Mouse (Mus musculus) hindbrain, embryonic 12.5 days (tissue): ENCODE measurements around the gene Impg1. TPM values are rescaled to one million over a fixed set of nuclear protein-coding genes. Genes with fewer than 3 reads are reported as not detected.

Experiments used
- ATAC-seq: fragments of 200-750 bp; cut with Nextera tagmentation; 2 replicates; pipeline ENCODE4 v1.8.0; 2017; ENCODE audit warnings: moderate TSS enrichment; ENCODE audit not compliant: low FRiP score
- H3K27ac ChIP-seq: fragments of 300-500 bp; sonication (generic); 2 replicates; pipeline ENCODE4 v1.5.1; 2016; ENCODE audit warnings: mild to moderate bottlenecking
- H3K27me3 ChIP-seq: fragments of 300-500 bp; sonication (generic); 2 replicates; pipeline ENCODE4 v1.6.1; 2016; ENCODE audit warnings: mild to moderate bottlenecking
- H3K36me3 ChIP-seq: fragments of 300-500 bp; sonication (generic); 2 replicates; pipeline ENCODE4 v1.6.1; 2016; ENCODE audit warnings: mild to moderate bottlenecking
- H3K4me1 ChIP-seq: fragments of 300-500 bp; sonication (generic); 2 replicates; pipeline ENCODE4 v1.6.1; 2016
- H3K4me2 ChIP-seq: fragments of 300-500 bp; sonication (generic); replicated peaks from 2 replicates; pipeline ENCODE4 v1.6.1; 2016; ENCODE audit warnings: mild to moderate bottlenecking
- H3K4me3 ChIP-seq: fragments of 300-500 bp; sonication (generic); 2 replicates; pipeline ENCODE4 v1.5.1; 2016; ENCODE audit warnings: mild to moderate bottlenecking
- H3K9ac ChIP-seq: fragments of 300-500 bp; sonication (generic); 2 replicates; pipeline ENCODE4 v1.6.1; 2016; ENCODE audit warnings: mild to moderate bottlenecking, moderate library complexity
- H3K9me3 ChIP-seq: fragments of 300-500 bp; sonication (generic); replicated peaks from 2 replicates; pipeline ENCODE4 v1.6.1; 2016; ENCODE audit warnings: mild to moderate bottlenecking
- WGBS: fragments of 180-500 bp; shearing (Covaris S2); methylation state at CpG from one replicate; pipeline ENCODE4 v1.1.7; 2016; 5-methylcytosine and 5-hydroxymethylcytosine counted together
- polyA plus RNA-seq: library from polyadenylated mRNA; unstranded; fragments of >200 nt; fragmentation: Nextera tagmentation; extraction: Ambion mirVana; gene quantifications from 2 replicates; pipeline ENCODE4 v1.2.1, GENCODE M21; 2016

Gene Impg1
- polyA plus RNA-seq: not detected in 2 replicates

DNA sequence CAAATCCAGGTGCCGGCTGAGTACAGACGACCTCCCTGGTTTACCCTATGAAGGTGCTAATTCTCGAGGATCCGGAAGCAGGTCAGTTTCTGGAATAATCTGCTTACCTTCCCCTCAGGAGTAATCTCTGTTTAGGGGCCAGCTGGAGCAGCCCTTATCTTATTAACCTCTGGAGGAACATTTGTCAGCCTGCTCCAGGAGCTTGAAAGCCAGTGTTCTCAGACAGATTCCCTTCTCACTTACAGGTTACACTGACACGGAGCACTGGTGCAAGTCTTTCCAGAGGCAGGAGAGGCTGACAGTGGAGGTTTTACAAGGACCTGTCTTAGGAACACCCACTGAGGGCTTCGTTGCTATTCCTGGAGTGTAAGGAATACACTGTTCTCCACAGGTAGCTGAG is at the start of gene Impg1:
Gene Impg1, minus strand, starts transcription at position 101 of the 400 bp plus-strand sequence.
- Histone ChIP-seq H3K4me3 (no peak within 1 kb of the TSS), H3K36me3 (no peaks in the 10 kb centered on the region), H3K9me3 (no peaks in the 10 kb centered on the region), H3K27ac (no peak within 1 kb of the TSS), H3K4me1 (no peaks in the 10 kb centered on the region), H3K4me2 (no peak within 1 kb of the TSS), H3K27me3 (no peaks in the 10 kb centered on the region), H3K9ac (no peak within 1 kb of the TSS)
- ATAC-seq: no peak
- 55% methylated on average over 6 of the region's 6 CpGs for WGBS

DNA sequence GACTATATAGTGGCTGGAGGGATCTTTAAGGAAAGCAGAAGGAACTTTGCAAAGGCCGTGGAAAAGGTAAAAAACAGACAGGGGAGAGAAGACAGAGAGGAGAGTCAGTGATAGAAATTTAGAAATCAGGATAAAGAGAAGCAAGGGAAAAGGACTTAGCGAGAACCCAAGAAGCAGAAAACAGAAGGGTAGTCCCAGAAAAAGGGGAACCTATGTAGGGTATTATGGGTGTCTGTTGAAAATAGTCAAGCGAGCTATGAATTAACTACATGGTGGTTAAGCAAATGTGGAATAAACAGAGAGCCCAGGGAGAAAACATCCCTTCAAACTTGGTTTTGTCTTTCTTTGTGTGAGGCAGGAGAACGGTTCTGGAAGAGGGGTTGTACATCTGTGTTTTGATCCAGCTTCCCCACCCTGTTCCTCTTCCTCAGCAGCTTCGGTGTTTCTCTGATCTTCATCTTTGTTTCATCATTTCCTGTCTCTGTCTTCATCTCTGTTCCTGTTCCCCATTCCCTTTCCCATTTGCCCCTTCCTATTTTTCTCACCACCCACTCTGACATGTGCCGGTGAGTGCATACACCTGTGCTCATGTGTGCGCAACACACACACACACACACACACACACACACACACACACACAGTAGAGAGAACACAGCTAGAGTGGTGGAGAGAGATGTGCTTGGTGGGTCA is 44.3 kb upstream of the Impg1 start:
- H3K4me3 ChIP-seq: no peak overlapping the region
- H3K4me1 ChIP-seq: no peaks in the 10 kb centered on the region
- H3K27ac ChIP-seq: no peak overlapping the region
- H3K9ac ChIP-seq: no peak overlapping the region
- H3K9me3 ChIP-seq: no peaks in the 10 kb centered on the region
- H3K27me3 ChIP-seq: no peaks in the 10 kb centered on the region
- H3K4me2 ChIP-seq: no peak overlapping the region
- H3K36me3 ChIP-seq: no peaks in the 10 kb centered on the region
- ATAC-seq: no peak
- 87% methylated on average over 7 of the region's 7 CpGs for WGBS

DNA sequence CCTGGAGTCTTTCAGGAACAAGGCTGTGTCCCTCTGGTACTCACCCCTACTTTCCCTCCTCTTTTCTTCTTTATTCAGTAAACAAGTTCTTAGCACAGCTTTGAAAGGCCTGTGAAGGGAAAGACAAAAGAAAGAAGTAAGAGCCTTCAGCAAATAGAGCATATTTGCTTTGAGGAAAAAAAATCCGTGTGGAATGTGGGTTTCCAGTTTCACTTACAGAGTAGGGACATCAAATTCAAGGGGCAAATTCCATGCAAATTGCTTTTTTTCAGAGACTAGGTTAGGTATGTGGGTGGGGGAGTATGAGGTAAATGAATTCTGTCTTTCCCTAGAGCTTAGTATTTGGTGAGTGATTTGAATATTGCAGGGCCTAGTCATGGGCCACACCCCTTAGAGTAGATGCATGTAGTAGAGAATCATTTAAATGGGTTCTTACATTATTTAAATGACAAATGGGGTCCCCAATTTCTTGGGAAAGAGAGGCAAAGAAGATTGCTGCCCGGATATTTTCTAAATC is 39.3 kb upstream of the Impg1 start:
- no peaks in the 10 kb centered on the region for H3K9me3 ChIP-seq
- H3K27me3 ChIP-seq: no peaks in the 10 kb centered on the region
- 50% methylated on average over 2 of the region's 2 CpGs for WGBS
- no peaks in the 10 kb centered on the region for H3K4me1 ChIP-seq
- H3K36me3 ChIP-seq: no peaks in the 10 kb centered on the region
- no peak overlapping the region for H3K4me3 ChIP-seq
- no peak for ATAC-seq
- H3K4me2 ChIP-seq: no peak overlapping the region
- no peak overlapping the region for H3K27ac ChIP-seq
- H3K9ac ChIP-seq: no peak overlapping the region

- H3K4me2 ChIP-seq: no peak overlapping the region
- 64% methylated on average over 4 of the region's 4 CpGs for WGBS
- ATAC-seq: no peak
Observed at GRCm38 (mm10) chr9:80491591-80491990, 26.3 kb upstream of the Impg1 start.

GRCm38 (mm10) chr9:80460420-80460819 is 4.9 kb downstream of the Impg1 start:
- Histone ChIP-seq H3K9ac (no peak overlapping the region), H3K4me3 (no peak overlapping the region), H3K4me1 (no peaks in the 10 kb centered on the region), H3K9me3 (no peaks in the 10 kb centered on the region), H3K27ac (no peak overlapping the region), H3K27me3 (no peaks in the 10 kb centered on the region), H3K36me3 (no peaks in the 10 kb centered on the region), H3K4me2 (no peak overlapping the region)
- 75% methylated on average over 4 of the region's 4 CpGs for WGBS
- no peak for ATAC-seq

More at GRCm38 (mm10) chr9:80491591-80491990, 26.3 kb upstream of the Impg1 start:
- H3K9ac ChIP-seq: no peak overlapping the region
- no peak overlapping the region for H3K27ac ChIP-seq
- no peaks in the 10 kb centered on the region for H3K27me3 ChIP-seq
- no peaks in the 10 kb centered on the region for H3K36me3 ChIP-seq
- H3K9me3 ChIP-seq: no peaks in the 10 kb centered on the region
- no peak overlapping the region for H3K4me3 ChIP-seq
- H3K4me1 ChIP-seq: no peaks in the 10 kb centered on the region

GRCm38 (mm10) chr9:80450467-80451261 is 14.6 kb downstream of the Impg1 start:
- ATAC-seq: no peak

DNA sequence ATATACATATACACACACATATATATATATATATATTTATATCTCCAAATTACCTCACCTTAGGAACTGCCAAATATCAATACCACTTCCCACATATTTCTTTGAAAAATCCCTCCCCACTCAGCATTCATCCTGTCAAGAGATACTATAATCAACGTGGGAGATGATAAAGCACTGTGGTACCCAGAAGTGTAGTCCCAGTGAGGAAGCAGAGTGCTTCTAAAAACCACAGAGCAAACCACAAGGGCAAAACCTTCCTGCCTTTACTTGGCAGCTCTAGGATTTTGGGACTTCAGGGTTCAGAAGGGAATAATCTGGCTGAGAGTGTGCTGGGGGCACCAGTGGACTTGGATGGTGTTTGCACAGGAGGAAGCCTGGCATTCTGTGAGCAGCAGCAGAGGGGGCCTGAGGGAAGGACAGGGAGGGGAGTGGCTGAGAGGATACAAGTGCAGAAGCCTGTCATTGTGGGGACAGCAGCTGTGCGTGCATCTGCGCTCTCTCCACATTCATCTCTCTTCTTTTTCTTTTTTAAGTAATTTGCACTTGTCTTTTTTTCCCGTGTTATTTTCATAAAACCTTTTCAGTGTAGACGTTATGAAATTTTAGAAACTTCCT is 24.1 kb downstream of the Impg1 start:
- Histone ChIP-seq H3K4me1 (no peaks in the 10 kb centered on the region), H3K27ac (no peak overlapping the region), H3K27me3 (no peaks in the 10 kb centered on the region), H3K4me3 (no peak overlapping the region), H3K9ac (no peak overlapping the region), H3K4me2 (no peak overlapping the region), H3K36me3 (no peaks in the 10 kb centered on the region), H3K9me3 (no peaks in the 10 kb centered on the region)
- WGBS: 61% methylated on average over 5 of the region's 5 CpGs
- no peak for ATAC-seq

More at GRCm38 (mm10) chr9:80450467-80451261, 14.6 kb downstream of the Impg1 start:
- H3K27ac ChIP-seq: no peak overlapping the region
- no peak overlapping the region for H3K9ac ChIP-seq
- no peak overlapping the region for H3K4me3 ChIP-seq
- H3K9me3 ChIP-seq: no peaks in the 10 kb centered on the region
- H3K4me1 ChIP-seq: no peaks in the 10 kb centered on the region
- no peaks in the 10 kb centered on the region for H3K36me3 ChIP-seq
- H3K4me2 ChIP-seq: no peak overlapping the region
- WGBS: 65% methylated on average over 3 of the region's 3 CpGs
- no peaks in the 10 kb centered on the region for H3K27me3 ChIP-seq

- Histone ChIP-seq H3K4me3 (no peak overlapping the region), H3K27me3 (no peaks in the 10 kb centered on the region), H3K4me1 (no peaks in the 10 kb centered on the region; the same call in 1 of the 2 replicates), H3K36me3 (no peaks in the 10 kb centered on the region), H3K9ac (no peak overlapping the region), H3K9me3 (no peaks in the 10 kb centered on the region), H3K27ac (no peak overlapping the region), H3K4me2 (no peak overlapping the region)
- WGBS: 75% methylated on average over 3 of the region's 3 CpGs
- ATAC-seq: peak; percentile 35; the same call in 1 of the 2 replicates
Observed at GRCm38 (mm10) chr9:80391404-80391803, 73.9 kb downstream of the Impg1 start.

GRCm38 (mm10) chr9:80391002-80391401 is 74.3 kb downstream of the Impg1 start:
- Histone ChIP-seq H3K36me3 (no peaks in the 10 kb centered on the region), H3K27me3 (no peaks in the 10 kb centered on the region), H3K9ac (no peak overlapping the region), H3K27ac (no peak overlapping the region), H3K9me3 (no peaks in the 10 kb centered on the region), H3K4me3 (no peak overlapping the region), H3K4me2 (no peak overlapping the region), H3K4me1 (no peaks in the 10 kb centered on the region; the same call in 1 of the 2 replicates)
- WGBS: 56% methylated on average over 5 of the region's 5 CpGs
- peak; percentile 71 for ATAC-seq

- Histone ChIP-seq H3K36me3 (no peaks in the 10 kb centered on the region), H3K4me2 (no peak overlapping the region), H3K27ac (no peak overlapping the region), H3K27me3 (no peaks in the 10 kb centered on the region), H3K9ac (no peak overlapping the region), H3K4me3 (no peak overlapping the region), H3K9me3 (no peaks in the 10 kb centered on the region), H3K4me1 (no peaks in the 10 kb centered on the region; the same call in 1 of the 2 replicates)
- no peak for ATAC-seq
- WGBS: 93% methylated on average over 3 of the region's 3 CpGs
Observed at GRCm38 (mm10) chr9:80387890-80388289, 77.4 kb downstream of the Impg1 start.

GRCm38 (mm10) chr9:80386492-80386891 is 78.8 kb downstream of the Impg1 start:
- ATAC-seq: 0 out of 2 replicates have a peak, but pooled peaks have one; percentile 33
- Histone ChIP-seq H3K36me3 (no peaks in the 10 kb centered on the region), H3K27me3 (no peaks in the 10 kb centered on the region), H3K4me1 (no peaks in the 10 kb centered on the region; the same call in 1 of the 2 replicates), H3K4me2 (no peak overlapping the region), H3K9ac (no peak overlapping the region), H3K9me3 (no peaks in the 10 kb centered on the region), H3K4me3 (no peak overlapping the region), H3K27ac (no peak overlapping the region)
- 33% methylated on average over 5 of the region's 5 CpGs for WGBS

DNA sequence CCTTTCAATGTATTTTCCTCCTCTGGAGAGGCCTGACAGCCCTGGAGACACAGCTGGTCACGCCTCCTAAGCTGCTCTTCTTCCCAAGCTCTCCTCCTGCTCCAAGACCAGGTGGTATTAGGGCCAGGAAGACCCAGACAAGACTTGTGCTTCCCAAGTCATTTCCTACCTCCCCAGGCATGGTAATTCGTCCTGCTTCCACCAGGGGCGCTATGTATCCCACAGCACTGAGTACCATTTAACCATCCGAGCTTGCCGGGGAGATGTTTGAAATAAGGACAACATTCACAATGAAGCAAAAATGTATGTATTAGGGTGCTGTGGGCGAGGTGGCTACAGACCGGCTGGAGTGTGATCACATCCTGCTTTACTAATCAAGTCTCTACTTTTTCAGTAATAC is 79.3 kb downstream of the Impg1 start:
- H3K9ac ChIP-seq: no peak overlapping the region
- no peak overlapping the region for H3K4me2 ChIP-seq
- H3K36me3 ChIP-seq: no peaks in the 10 kb centered on the region
- ATAC-seq: no peak
- H3K27ac ChIP-seq: no peak overlapping the region
- no peak overlapping the region for H3K4me3 ChIP-seq
- 42% methylated on average over 7 of the region's 7 CpGs for WGBS
- H3K27me3 ChIP-seq: no peaks in the 10 kb centered on the region
- no peaks in the 10 kb centered on the region for H3K9me3 ChIP-seq
- no peaks in the 10 kb centered on the region; the same call in 1 of the 2 replicates for H3K4me1 ChIP-seq
